Mouse (Mus musculus): ENCODE results near the gene Rab31.
A peak's percentile ranks its signal among the peaks of the same experiment; 100 is the strongest.

DNA sequence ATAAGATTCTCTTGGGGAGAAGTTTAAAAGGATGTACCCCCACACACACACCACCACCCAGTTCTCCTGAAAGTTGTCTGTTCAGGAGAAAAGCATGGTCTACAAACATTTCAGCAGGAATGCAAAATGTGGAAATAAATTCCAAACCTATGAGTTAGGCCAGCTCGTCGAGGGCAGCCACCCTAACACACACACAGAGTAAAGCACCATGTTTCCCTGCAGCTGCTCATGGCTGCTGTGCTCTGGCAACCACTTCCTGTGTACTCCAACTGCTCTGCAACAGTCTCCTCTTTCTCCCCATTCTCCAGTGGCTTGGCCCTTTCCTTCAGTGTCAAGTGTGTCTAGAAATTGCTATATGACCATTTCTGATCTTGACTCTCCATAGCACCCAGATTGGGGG, 114.1 kb downstream of the Rab31 start:
- no peak for TF ChIP-seq TCF12 (IDR thresholded peaks at IDR 0.05; ENCODE audit: insufficient read depth, poor library complexity, severe bottlenecking)
- no peak for TF ChIP-seq POLR2A (IDR thresholded peaks at IDR 0.05; ENCODE audit: insufficient read length, low read depth)
- TF ChIP-seq MYOG (IDR thresholded peaks at IDR 0.05; ENCODE audit: control insufficient read depth in 1 of 3, insufficient read depth in 1 of 3, insufficient read length in 2 of 3, low read depth in 2 of 3) = peak; percentile 30 to 90 (median 78)
- peak; percentile 63 for TF ChIP-seq TCF3 (IDR thresholded peaks at IDR 0.05; ENCODE audit: insufficient read length, low read depth)
- no peak for TF ChIP-seq POLR2AphosphoS2 (IDR thresholded peaks at IDR 0.05; ENCODE audit: insufficient read length, low read depth)
- TF ChIP-seq USF1 (IDR thresholded peaks at IDR 0.05; ENCODE audit: low read depth) = no peak

Measured in myocyte (in vitro differentiated cells).